Mouse (Mus musculus): ENCODE results near the gene Cyp2c66. TPM values are rescaled to one million over a fixed set of nuclear protein-coding genes. Genes with fewer than 3 reads are reported as not detected.
"Not testable (repeated sequence)": the region's sequence is repeated elsewhere in the genome, so short reads cannot be mapped to it uniquely, and the experiment has no call there.

Gene Cyp2c66
- not detected in 2 replicates for polyA plus RNA-seq (2012)

- no peaks in the 10 kb centered on the region for H3K27me3 ChIP-seq (ENCODE audit: control insufficient read depth)
- no peaks in the 10 kb centered on the region for H3K9me3 ChIP-seq (ENCODE audit: control insufficient read depth, low read length)
- TF ChIP-seq GATA1 (IDR thresholded peaks at IDR 0.05; ENCODE audit: low read length) (no peak), TAL1 (IDR thresholded peaks at IDR 0.05; ENCODE audit: low read length) (no peak)
- H3K4me1 ChIP-seq (ENCODE audit: control insufficient read depth) = no peaks in the 10 kb centered on the region
- H3K4me3 ChIP-seq (replicated peaks) = no peak within 1 kb of the TSS
- no peaks in the 10 kb centered on the region for H3K36me3 ChIP-seq (ENCODE audit: control insufficient read depth)
Measured at GRCm38 (mm10) chr19:39113644-39114043, at the start of gene Cyp2c66. Gene Cyp2c66, plus strand, starts transcription at chr19:39113898.

GRCm38 (mm10) chr19:39098779-39099178, 14.9 kb upstream of the Cyp2c66 start:
- H3K4me3 ChIP-seq (replicated peaks); H3K36me3 ChIP-seq (ENCODE audit: control insufficient read depth); H3K27me3 ChIP-seq (ENCODE audit: control insufficient read depth); H3K4me1 ChIP-seq (ENCODE audit: control insufficient read depth): not testable (repeated sequence)
- peaks cover 17% of the 10 kb centered on the region for H3K9me3 ChIP-seq (ENCODE audit: control insufficient read depth, low read length)

DNA sequence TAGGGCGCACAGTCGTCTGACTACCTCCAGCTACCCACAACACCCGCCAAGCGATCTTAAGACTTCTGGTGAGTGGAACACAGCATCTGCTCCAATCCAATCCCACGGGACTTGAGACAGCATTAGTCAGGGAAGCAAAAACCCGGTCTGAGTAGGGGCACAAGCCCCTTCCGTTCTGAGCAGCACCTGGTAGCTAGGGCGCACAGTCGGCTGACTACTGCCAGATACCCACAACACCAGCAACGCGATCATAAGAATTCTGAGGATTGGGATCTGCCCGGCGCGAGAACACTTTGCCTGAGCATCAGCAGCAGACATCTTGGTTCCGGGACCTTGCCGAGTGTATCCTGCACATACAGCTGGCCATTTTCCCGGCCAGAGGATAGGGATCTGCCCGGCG, 43.1 kb downstream of the Cyp2c66 start:
- not testable (repeated sequence) for H3K27me3 ChIP-seq (ENCODE audit: control insufficient read depth); H3K9me3 ChIP-seq (ENCODE audit: control insufficient read depth, low read length); H3K4me1 ChIP-seq (ENCODE audit: control insufficient read depth)

More for the DNA sequence above, 43.1 kb downstream of the Cyp2c66 start:
- H3K36me3 ChIP-seq (ENCODE audit: control insufficient read depth); H3K4me3 ChIP-seq (replicated peaks): not testable (repeated sequence)

Other genes starting within 250 kb of the Cyp2c66 start
- gene Hells, start 183.0 kb upstream of the Cyp2c66 start, polyA plus RNA-seq (2012) = 0.28 and 0.35 TPM in 2 replicates
- 0.02 TPM in 1 of 2 replicates, not detected in the other for gene Cyp2c55, start 106.9 kb upstream of the Cyp2c66 start, polyA plus RNA-seq (2012)
- gene Cyp2c65, start 52.9 kb upstream of the Cyp2c66 start, polyA plus RNA-seq (2012) = not detected in 2 replicates
- not detected in 2 replicates for gene Cyp2c29, start 155.5 kb downstream of the Cyp2c66 start, polyA plus RNA-seq (2012)